Mouse (Mus musculus) adrenal gland (tissue): ENCODE results near the gene Gm9639.
"Not testable (repeated sequence)": the region's sequence is repeated elsewhere in the genome, so short reads cannot be mapped to it uniquely, and the experiment has no call there.

Experiments
- intact Hi-C: fragments of 180-260 bp; cut with DNase I; formaldehyde crosslinking; loops from one replicate; pipeline ENCODE4 v1.15.1; 2025
- long read RNA-seq, 2 experiments: library from polyadenylated mRNA; unstranded; transcript quantifications; one replicate each; pipeline ENCODE4 v2.0.0; 2020; ENCODE audit warnings: borderline replicate concordance in 1 of 2; ENCODE audit not compliant: insufficient replicate concordance in 1 of 2

Gene Gm9639
- long read RNA-seq, experiment 1 = 0 reads
- long read RNA-seq, experiment 2 = 0 reads

- intact Hi-C loops = no loop called here
Observed at GRCm38 (mm10) chr10:77794976-77795375, at the start of gene Gm9639. Gm9639 (minus strand) TSS chr10:77795076.

DNA sequence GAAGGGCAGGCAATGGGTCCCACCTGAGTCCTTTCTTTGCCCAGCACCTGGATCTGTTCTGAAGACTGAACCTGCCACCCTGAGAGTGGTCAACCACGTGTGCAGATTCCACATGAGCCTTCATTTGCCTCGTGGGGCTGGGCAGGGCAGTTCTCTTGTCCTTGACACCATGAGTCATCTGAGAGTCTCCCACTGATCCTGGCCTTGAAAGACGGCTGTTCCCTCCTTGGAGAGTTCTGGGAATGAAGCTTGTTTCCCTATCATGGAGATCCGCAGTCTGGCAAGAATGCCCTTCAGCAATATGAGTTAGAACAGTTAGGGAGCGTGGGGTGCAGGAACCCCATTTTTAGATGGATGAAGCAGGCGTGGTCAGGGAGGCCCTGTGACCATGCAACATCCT, 44.1 kb upstream of the Gm9639 start:
- intact Hi-C loops = no loop called here

DNA sequence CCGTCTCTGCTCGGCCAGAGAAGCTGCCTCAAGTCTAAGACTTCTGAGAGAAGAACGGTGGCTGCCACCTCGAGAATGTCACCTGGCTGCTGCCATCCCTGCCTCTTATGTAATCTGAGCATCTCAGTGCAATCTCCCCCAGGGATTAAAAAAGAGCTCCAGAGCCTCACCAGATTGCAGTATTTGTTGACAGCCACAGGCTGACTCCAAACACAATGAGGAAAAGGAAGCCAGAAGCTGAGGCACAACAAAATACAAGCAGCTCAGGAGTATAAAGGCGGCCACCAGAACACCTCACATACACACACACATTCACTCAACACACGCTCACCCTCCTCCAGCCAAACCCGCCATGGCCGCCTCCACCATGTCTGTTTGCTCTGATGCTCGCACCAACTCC, 40.8 kb upstream of the Gm9639 start, which contains the start of gene Krtap10-10:
TSS of gene Krtap10-10 (plus strand) at position 301 of the 400 bp plus-strand sequence.
- intact Hi-C loops = no loop called here

DNA sequence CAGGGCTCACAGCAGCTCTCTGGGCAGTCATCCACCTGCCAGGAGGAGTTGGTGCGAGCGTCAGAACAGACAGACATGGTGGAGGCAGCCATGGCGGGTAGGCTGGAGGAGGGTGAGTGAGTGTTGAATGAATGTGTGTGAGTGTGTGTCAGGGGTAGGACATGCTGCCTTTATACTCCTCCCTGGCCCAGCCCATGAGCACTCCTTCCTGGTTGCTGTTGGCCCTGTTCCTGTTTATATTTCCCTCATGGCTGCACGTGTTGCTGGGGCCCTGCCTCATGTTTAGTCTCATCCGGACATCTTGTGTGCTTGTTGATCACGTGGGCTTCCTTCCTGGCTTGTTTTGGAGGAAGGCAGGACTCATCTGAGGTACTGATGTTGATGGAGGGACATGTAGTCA, 32.1 kb upstream of the Gm9639 start, which contains the start of gene Krtap10-4:
TSS of gene Krtap10-4 (minus strand) at position 145 of the 400 bp plus-strand sequence.
- intact Hi-C loops = no loop called here

- intact Hi-C loops = no loop called here
Observed at GRCm38 (mm10) chr10:77819203-77819602, 24.3 kb upstream of the Gm9639 start.

GRCm38 (mm10) chr10:77818523-77818922, 23.6 kb upstream of the Gm9639 start:
- intact Hi-C loops = no loop called here

GRCm38 (mm10) chr10:77815514-77815913, 20.6 kb upstream of the Gm9639 start:
- intact Hi-C loops = no loop called here

GRCm38 (mm10) chr10:77814382-77814781, 19.5 kb upstream of the Gm9639 start, which contains the start of gene Gm2696:
Gm2696 (plus strand) TSS chr10:77814682.
- intact Hi-C loops = no loop called here

DNA sequence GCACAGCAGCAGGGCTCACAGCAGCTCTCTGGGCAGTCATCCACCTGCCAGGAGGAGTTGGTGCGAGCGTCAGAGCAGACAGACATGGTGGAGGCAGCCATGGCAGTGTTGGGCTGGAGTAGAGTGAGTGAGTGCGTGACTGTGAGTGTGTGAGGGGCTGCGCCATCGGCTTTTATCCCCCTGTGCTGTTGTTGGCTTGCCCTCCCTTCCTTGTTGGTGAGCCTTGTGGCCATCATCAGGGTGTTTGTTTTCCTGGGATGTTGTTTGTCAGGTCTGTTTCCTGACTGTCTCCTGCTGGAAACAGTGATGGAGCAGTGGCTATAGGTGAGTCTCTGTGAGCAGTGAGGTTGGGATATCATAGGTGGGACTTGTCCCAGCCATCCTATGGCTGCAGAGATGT, 16.9 kb upstream of the Gm9639 start, which contains the start of gene Gm9507:
TSS of gene Gm9507 (minus strand) at position 101 of the 400 bp plus-strand sequence.
- intact Hi-C loops = no loop called here

DNA sequence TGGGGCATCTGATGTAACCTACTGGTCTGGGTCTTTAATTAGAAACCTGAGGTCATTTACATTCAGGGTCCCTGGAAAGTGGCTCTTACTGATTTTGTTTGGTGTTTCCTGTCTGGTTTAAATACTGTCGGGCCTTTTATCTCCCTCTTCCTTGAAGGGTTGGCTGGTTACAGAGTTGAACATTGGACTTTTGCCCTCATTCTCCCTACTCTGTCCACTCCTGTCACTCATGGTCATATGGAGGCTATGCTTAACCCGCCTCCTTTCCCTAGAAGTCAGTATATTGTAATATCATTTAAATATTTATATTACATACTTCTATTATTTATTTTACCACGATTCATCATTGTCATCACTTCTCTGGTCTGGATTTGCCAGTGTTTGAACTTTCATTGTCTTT, 9.2 kb upstream of the Gm9639 start:
- intact Hi-C loops = no loop called here

DNA sequence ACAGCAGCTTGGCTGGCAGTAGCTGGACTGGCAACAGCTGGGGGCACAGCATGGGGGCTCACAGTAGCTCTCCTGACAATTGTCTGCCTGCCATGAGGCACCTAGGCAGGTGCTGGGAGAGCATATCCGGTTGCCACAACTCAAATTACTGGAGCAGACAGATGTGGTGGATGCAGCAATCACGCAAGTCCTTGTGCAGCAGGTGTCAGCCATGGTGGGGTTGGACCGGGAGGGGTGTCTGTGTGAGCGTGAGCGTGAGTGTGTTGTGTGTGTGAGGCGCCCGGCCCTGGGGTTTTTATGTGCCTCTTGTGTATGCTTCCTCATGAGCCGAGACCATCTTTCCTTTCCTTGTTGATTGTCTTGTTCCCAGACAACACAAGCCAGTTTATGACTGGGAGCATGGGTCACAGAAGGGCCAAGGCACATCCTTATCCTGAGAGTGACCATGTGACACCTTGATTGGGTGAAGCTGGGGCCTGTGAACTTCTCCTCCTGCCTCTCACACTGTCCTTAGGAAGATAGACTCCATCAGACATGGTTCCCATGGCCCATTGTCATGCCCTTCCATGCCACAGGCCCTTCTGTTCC, 4.1 kb upstream of the Gm9639 start, which contains the start of gene Gm19668:
TSS of gene Gm19668 (minus strand) at position 213 of the 588 bp plus-strand sequence.
- intact Hi-C loops = no loop called here

DNA sequence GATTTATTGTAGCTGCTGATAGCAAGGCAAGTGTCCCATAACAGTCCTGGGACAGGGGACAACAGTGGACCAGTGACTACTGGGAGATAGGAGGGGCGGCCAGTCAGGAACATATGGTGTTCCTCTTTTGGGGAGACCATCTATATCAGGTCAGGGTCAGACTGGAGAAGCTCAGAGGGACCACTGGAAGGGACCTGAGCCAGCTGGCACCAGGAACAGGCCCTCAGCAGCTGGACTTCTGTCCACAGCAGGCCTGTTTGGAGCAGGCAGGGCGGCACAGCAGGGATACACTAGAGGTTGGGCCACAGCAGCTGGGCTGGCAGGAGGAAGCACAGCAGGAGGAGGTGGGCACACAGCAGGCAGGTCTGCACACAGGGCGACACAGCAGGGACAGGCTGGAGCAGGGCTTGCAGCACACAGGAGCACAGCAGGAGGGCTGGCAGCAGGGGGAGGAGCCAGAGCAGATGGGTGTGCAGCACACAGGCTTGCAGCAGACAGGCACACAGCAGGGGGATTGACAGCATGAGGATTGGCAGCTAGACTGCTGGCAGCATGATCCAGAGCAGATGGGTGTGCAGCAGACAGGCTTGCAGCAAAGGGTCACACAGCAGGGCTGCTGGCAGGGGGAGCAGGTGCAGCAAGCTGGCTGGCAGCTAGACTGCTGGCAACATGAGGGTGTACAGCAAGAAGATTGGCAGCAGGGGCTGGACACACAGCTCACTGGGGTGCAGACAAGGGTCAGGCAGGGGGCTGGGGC, 3.5 kb upstream of the Gm9639 start:
- intact Hi-C loops = not testable (repeated sequence)

GRCm38 (mm10) chr10:77797677-77798076, 2.8 kb upstream of the Gm9639 start:
- intact Hi-C loops = no loop called here

DNA sequence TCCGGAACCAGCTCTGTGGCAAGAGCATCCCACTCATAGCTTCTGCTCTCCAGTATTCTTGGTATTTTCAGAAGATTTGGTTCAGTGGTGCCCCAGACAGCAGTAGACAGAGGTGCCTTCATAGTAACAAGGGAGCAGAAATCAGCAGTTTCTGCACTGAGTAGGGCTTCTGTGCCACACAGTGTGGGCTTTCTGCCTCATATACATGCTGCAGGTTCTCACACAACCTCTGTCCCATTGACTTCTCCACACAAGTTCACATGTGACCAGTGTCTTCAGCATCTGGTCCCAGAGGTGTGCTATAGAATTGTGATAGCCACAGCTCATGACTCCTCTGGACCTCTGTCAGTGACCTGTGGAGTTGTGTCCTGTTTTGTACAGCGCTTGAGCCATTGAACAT, 6.3 kb downstream of the Gm9639 start:
- intact Hi-C loops = no loop called here

GRCm38 (mm10) chr10:77787876-77788275, 7.0 kb downstream of the Gm9639 start, which contains the start of gene Gm7137:
Gm7137 (minus strand) TSS chr10:77788200.
- intact Hi-C loops = not testable (repeated sequence)

DNA sequence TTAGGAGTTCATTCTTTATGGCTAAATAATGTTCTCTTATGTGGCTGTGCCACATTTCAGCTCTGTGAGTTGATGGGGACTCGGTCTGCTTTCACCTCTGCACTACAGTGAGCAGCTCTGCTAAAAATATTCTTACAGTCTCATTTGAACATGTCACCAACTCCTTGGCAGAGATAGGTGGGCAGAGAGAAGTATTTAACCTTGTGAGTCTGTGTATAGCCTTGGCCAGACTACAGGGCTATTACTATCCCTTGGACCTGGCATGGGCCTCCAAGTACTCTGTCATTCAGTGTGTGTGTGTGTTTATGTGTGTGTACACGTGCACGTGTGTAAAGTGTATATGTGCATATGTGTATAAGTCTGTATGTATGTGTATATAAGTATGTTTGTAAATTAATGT, 11.5 kb downstream of the Gm9639 start:
- intact Hi-C loops = not testable (repeated sequence)

DNA sequence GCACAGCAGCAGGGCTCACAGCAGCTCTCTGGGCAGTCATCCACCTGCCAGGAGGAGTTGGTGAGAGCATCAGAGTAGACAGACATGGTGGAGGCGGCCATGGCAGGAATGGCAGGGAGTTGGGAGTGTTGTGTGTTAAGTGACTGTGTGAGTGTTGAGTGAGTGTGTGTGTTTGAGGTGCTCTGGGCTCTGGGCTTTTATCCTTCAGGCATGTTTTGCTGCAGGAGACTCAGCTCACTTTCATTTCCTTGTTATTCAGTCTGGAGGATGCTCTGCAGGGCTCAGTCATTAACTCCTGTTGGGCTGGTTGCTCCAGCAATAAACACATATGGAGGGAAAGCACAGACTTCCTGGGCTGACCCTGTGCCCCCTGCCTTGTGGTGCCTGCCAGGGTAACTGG, 12.4 kb downstream of the Gm9639 start, which contains the start of gene Gm3250:
TSS of gene Gm3250 (minus strand) at position 101 of the 400 bp plus-strand sequence.
- intact Hi-C loops = not testable (repeated sequence)

DNA sequence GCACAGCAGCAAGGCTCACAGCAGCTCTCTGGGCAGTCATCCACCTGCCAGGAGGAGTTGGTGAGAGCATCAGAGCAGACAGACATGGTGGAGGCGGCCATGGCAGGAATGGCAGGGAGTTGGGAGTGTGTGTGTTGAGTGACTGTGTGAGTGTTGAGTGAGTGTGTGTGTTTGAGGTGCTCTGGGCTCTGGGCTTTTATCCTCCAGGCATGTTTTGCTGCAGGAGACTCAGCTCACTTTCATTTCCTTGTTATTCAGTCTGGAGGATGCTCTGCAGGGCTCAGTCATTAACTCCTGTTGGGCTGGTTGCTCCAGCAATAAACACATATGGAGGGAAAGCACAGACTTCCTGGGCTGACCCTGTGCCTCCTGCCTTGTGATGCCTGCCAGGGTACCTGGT, 18.0 kb downstream of the Gm9639 start, which contains the start of gene Gm7138:
TSS of gene Gm7138 (minus strand) at position 101 of the 400 bp plus-strand sequence.
- intact Hi-C loops = not testable (repeated sequence)

GRCm38 (mm10) chr10:77772142-77772541, 22.7 kb downstream of the Gm9639 start:
- intact Hi-C loops = not testable (repeated sequence)

DNA sequence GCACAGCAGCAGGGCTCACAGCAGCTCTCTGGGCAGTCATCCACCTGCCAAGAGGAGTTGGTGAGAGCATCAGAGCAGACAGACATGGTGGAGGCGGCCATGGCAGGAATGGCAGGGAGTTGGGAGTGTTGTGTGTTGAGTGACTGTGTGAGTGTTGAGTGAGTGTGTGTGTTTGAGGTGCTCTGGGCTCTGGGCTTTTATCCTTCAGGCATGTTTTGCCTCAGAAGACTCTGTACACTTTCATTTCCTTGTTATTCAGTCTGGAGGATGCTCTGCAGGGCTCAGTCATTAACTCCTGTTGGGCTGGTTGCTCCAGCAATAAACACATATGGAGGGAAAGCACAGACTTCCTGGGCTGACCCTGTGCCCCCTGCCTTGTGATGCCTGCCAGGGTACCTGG, 23.7 kb downstream of the Gm9639 start, which contains the start of gene Gm3238:
TSS of gene Gm3238 (minus strand) at position 101 of the 400 bp plus-strand sequence.
- intact Hi-C loops = not testable (repeated sequence)

- intact Hi-C loops = no loop called here
Observed at GRCm38 (mm10) chr10:77769727-77770126, 25.1 kb downstream of the Gm9639 start.

DNA sequence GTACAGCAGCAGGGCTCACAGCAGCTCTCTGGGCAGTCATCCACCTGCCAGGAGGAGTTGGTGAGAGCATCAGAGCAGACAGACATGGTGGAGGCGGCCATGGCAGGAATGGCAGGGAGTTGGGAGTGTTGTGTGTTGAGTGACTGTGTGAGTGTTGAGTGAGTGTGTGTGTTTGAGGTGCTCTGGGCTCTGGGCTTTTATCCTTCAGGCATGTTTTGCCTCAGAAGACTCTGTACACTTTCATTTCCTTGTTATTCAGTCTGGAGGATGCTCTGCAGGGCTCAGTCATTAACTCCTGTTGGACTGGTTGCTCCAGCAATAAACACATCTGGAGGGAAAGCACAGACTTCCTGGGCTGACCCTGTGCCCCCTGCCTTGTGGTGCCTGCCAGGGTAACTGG, 35.3 kb downstream of the Gm9639 start, which contains the start of gene Gm3233:
TSS of gene Gm3233 (minus strand) at position 101 of the 400 bp plus-strand sequence.
- intact Hi-C loops = not testable (repeated sequence)
